8 mouse cellular contexts compared by ENCODE assay signal in genomic region chr8:46741991-46742690, GRCm38 (mm10). TPM values are rescaled to one million over a fixed set of nuclear protein-coding genes. Genes with fewer than 3 reads are reported as not detected.
DNase-seq lines count a peak whose midpoint lies in the region; ATAC-seq and TF ChIP-seq lines count a peak whose summit lies in the region.

No protein-coding gene starts in this region.

- 23% methylated on average over 8 of the region's 8 CpGs for WGBS in lung, postnatal 0 days
- WGBS in limb, embryonic 14.5 days: 43% methylated on average over 8 of the region's 8 CpGs
- WGBS in stomach, embryonic 16.5 days: 28% methylated on average over 8 of the region's 8 CpGs

- peak overlapping the region; percentile 99 for H3K4me3 ChIP-seq in lung, postnatal 0 days (ENCODE audit: low read depth, low read length)
- H3K4me3 ChIP-seq in limb, embryonic 14.5 days (replicated peaks; ENCODE audit: low read length): peak overlapping the region; percentile 89
- peak overlapping the region; percentile 89 for H3K4me3 ChIP-seq in stomach, embryonic 16.5 days (replicated peaks; ENCODE audit: low read length)

- H3K4me1 ChIP-seq in lung, postnatal 0 days (ENCODE audit: insufficient read depth, low read depth, low read length): peaks cover 27% of the 10 kb centered on the region
- H3K4me1 ChIP-seq in limb, embryonic 14.5 days (ENCODE audit: control insufficient read depth, insufficient read depth, low read length): peaks cover 7% of the 10 kb centered on the region
- H3K4me1 ChIP-seq in stomach, embryonic 16.5 days (ENCODE audit: control insufficient read depth, insufficient read depth, low read length): peaks cover 27% of the 10 kb centered on the region

- H3K27me3 ChIP-seq in lung, postnatal 0 days (replicated peaks; ENCODE audit: insufficient read depth, low read length): no peaks in the 10 kb centered on the region
- no peaks in the 10 kb centered on the region for H3K27me3 ChIP-seq in limb, embryonic 14.5 days (ENCODE audit: control insufficient read depth, insufficient read depth, low read length)
- H3K27me3 ChIP-seq in stomach, embryonic 16.5 days (ENCODE audit: control insufficient read depth, insufficient read depth, low read length): no peaks in the 10 kb centered on the region

- TF ChIP-seq POLR2A in limb, embryonic 14.5 days (IDR thresholded peaks at IDR 0.05; ENCODE audit: borderline replicate concordance, extremely low read depth, insufficient read depth, insufficient read length): no peak

- DNase-seq in adrenal gland, adult 2 months: peak; percentile 56
- no peak for DNase-seq in adrenal gland, adult 18-20 months (ENCODE audit: low spot score in 2 of 2)
- peak; percentile 65 for DNase-seq in lung, postnatal 0 days (ENCODE audit: low spot score)
- no peak for DNase-seq in lung, postnatal 10 days
- no peak for DNase-seq in limb, embryonic 14.5 days (ENCODE audit: low spot score)
- no peak for DNase-seq in frontal cortex, adult 2 months (ENCODE audit: extremely low spot score in 1 of 2, low spot score in 1 of 2)
- DNase-seq in thymus, postnatal 25 days: no peak

- H3K9me3 ChIP-seq in lung, postnatal 0 days (ENCODE audit: low read length): no peaks in the 10 kb centered on the region
- H3K9me3 ChIP-seq in limb, embryonic 14.5 days (ENCODE audit: control insufficient read depth, low read length): no peaks in the 10 kb centered on the region
- no peaks in the 10 kb centered on the region for H3K9me3 ChIP-seq in stomach, embryonic 16.5 days (replicated peaks; ENCODE audit: control insufficient read depth, low read length)

- TF ChIP-seq EP300 in lung, postnatal 0 days (IDR thresholded peaks at IDR 0.05): no peak

- no peak for TF ChIP-seq CTCF in lung, postnatal 0 days (IDR thresholded peaks at IDR 0.05)

- H3K4me2 ChIP-seq in lung, postnatal 0 days (replicated peaks; ENCODE audit: low read depth, low read length): peak overlapping the region; percentile 69
- H3K4me2 ChIP-seq in limb, embryonic 14.5 days (replicated peaks; ENCODE audit: low read depth, low read length, severe bottlenecking): peak overlapping the region; percentile 72
- H3K4me2 ChIP-seq in stomach, embryonic 16.5 days (ENCODE audit: low read depth, low read length): peak overlapping the region; percentile 89

- H3K36me3 ChIP-seq in lung, postnatal 0 days (ENCODE audit: insufficient read depth, low read length): no peaks in the 10 kb centered on the region
- H3K36me3 ChIP-seq in limb, embryonic 14.5 days (ENCODE audit: control insufficient read depth, insufficient read depth, low read length): no peaks in the 10 kb centered on the region
- no peaks in the 10 kb centered on the region for H3K36me3 ChIP-seq in stomach, embryonic 16.5 days (ENCODE audit: control insufficient read depth, insufficient read depth, low read length)

- peak overlapping the region; percentile 99 for H3K9ac ChIP-seq in lung, postnatal 0 days (replicated peaks; ENCODE audit: low read depth)
- peak overlapping the region; percentile 96 for H3K9ac ChIP-seq in limb, embryonic 14.5 days (ENCODE audit: low read depth, low read length, severe bottlenecking)
- peak overlapping the region; percentile 99 for H3K9ac ChIP-seq in stomach, embryonic 16.5 days (ENCODE audit: low read length)

- no peak for ATAC-seq in lung, postnatal 0 days
- ATAC-seq in limb, embryonic 14.5 days (ENCODE audit: low FRiP score, low read depth): no peak
- no peak for ATAC-seq in stomach, embryonic 16.5 days (ENCODE audit: insufficient read depth, low FRiP score)

- H3K27ac ChIP-seq in lung, postnatal 0 days (ENCODE audit: low read length): peak overlapping the region; percentile 99
- H3K27ac ChIP-seq in limb, embryonic 14.5 days (replicated peaks; ENCODE audit: low read depth, low read length): no peak overlapping the region
- H3K27ac ChIP-seq in stomach, embryonic 16.5 days (ENCODE audit: low read length): peak overlapping the region; percentile 94

RNA-seq across cellular contexts. Expression of gene Irf2, which starts 2.6 kb away (rescaled TPM):
- total RNA-seq in adrenal gland, adult 2 months (2021): 10 to 100 TPM; 51.1 to 56.8 TPM
- polyA plus RNA-seq in adrenal gland, adult 2 months (2012; rRNA removed): 8.6 and 14.9 TPM in 2 replicates
- total RNA-seq in adrenal gland, adult 18-20 months (2021): 10 to 100 TPM; 46.8 to 54.1 TPM
- polyA plus RNA-seq in lung, postnatal 0 days (2015; fragmentation: Nextera tagmentation; extraction: Ambion mirVana): 64.9 and 75.4 TPM in 2 replicates
- 13.8 and 15.1 TPM in 2 replicates for polyA plus RNA-seq in limb, embryonic 14.5 days (2012; rRNA removed)
- polyA plus RNA-seq in limb, embryonic 14.5 days (2014; fragmentation: Nextera tagmentation; extraction: Ambion mirVana): 16.8 and 19.0 TPM in 2 replicates
- 18.1 and 27.5 TPM in 2 replicates for polyA plus RNA-seq in stomach, embryonic 16.5 days (2015; fragmentation: Nextera tagmentation; extraction: Ambion mirVana)
- 27.9 and 28.1 TPM in 2 replicates for polyA plus RNA-seq in frontal cortex, adult 2 months (2012; rRNA removed)

Comparison
In these comparisons a context has a peak if more than half of its experiments do, and no peak if none do; other contexts are left out.
1. DNase-seq: peak in adrenal gland, adult 2 months (single experiment) and lung, postnatal 0 days (single experiment); none in adrenal gland, adult 18-20 months (0 of 2), lung, postnatal 10 days (single experiment), limb, embryonic 14.5 days (single experiment), frontal cortex, adult 2 months (0 of 2) and thymus, postnatal 25 days (single experiment).
2. Peak in every context shown above with its lines, with median percentiles within 50 percentile points of each other: H3K4me2 ChIP-seq, H3K4me3 ChIP-seq and H3K9ac ChIP-seq.